Mouse (Mus musculus) heart, embryonic 11.5 days (tissue): Measurements from ENCODE around the gene Meis1. TPM values are rescaled to one million over a fixed set of nuclear protein-coding genes. Genes with fewer than 3 reads are reported as not detected.

Experiments used
- ATAC-seq: fragments of 200-750 bp; cut with Nextera tagmentation; replicated peaks from 2 replicates; pipeline ENCODE4 v1.8.0; 2017; ENCODE audit warnings: moderate library complexity; ENCODE audit not compliant: insufficient number of reproducible peaks, low FRiP score, low TSS enrichment
- H3K27ac ChIP-seq: fragments of 300-500 bp; sonication (generic); 2 replicates; pipeline ENCODE4 v1.5.1; 2014; ENCODE audit warnings: mild to moderate bottlenecking, low read depth, low read length
- H3K27me3 ChIP-seq: fragments of 300-500 bp; sonication (generic); 2 replicates; pipeline ENCODE4 v1.6.1; 2014; ENCODE audit warnings: mild to moderate bottlenecking, low read length, mixed read lengths; ENCODE audit not compliant: control insufficient read depth, insufficient read depth
- H3K36me3 ChIP-seq: fragments of 300-500 bp; sonication (generic); 2 replicates; pipeline ENCODE4 v1.6.1; 2014; ENCODE audit warnings: mild to moderate bottlenecking, low read length, moderate library complexity, mixed read lengths; ENCODE audit not compliant: control insufficient read depth, insufficient read depth
- H3K4me1 ChIP-seq: fragments of 300-500 bp; sonication (generic); 2 replicates; pipeline ENCODE4 v1.6.1; 2014; ENCODE audit warnings: low read length; ENCODE audit not compliant: control insufficient read depth, insufficient read depth
- H3K4me2 ChIP-seq: fragments of 300-500 bp; sonication (generic); 2 replicates; pipeline ENCODE4 v1.6.1; 2014; ENCODE audit warnings: mild to moderate bottlenecking, moderate library complexity
- H3K4me3 ChIP-seq: fragments of 300-500 bp; sonication (generic); 2 replicates; pipeline ENCODE4 v1.5.1; 2014; ENCODE audit warnings: low read depth, low read length
- H3K9ac ChIP-seq: fragments of 300-500 bp; sonication (generic); 2 replicates; pipeline ENCODE4 v1.6.1; 2014; ENCODE audit warnings: mild to moderate bottlenecking, low read depth, low read length, moderate library complexity
- H3K9me3 ChIP-seq: fragments of 300-500 bp; sonication (generic); replicated peaks from 2 replicates; pipeline ENCODE4 v1.6.1; 2016; ENCODE audit warnings: low read length; ENCODE audit not compliant: control insufficient read depth
- WGBS: fragments of 180-500 bp; shearing (Covaris S2); extraction: QIAGEN DNeasy Blood & Tissue Kit; methylation state at CpG from one replicate; pipeline ENCODE4 v1.1.7; 2014; ENCODE audit not compliant: insufficient replicate concordance; 5-methylcytosine and 5-hydroxymethylcytosine counted together
- polyA plus RNA-seq: library from polyadenylated mRNA; unstranded; fragments of >200 nt; fragmentation: Nextera tagmentation; extraction: Ambion mirVana; gene quantifications from 2 replicates; pipeline ENCODE4 v1.2.1, GENCODE M21; 2014

Meis1 gene
- polyA plus RNA-seq, 1 experiment from 2014 or later = 72.8 TPM

- Histone ChIP-seq H3K4me1 (peaks cover 16% of the 10 kb centered on the region), H3K4me3 (no peak overlapping the region), H3K9me3 (no peaks in the 10 kb centered on the region), H3K27ac (no peak overlapping the region), H3K27me3 (no peaks in the 10 kb centered on the region), H3K4me2 (no peak overlapping the region), H3K36me3 (peaks cover 13% of the 10 kb centered on the region), H3K9ac (no peak overlapping the region)
- WGBS = 71% methylated on average over 3 of the region's 3 CpGs
- ATAC-seq = no peak
Measured at GRCm38 (mm10) chr11:18920651-18921050, 98.1 kb downstream of the Meis1 start.

- Histone ChIP-seq H3K9me3 (no peaks in the 10 kb centered on the region), H3K9ac (no peak overlapping the region), H3K4me1 (peaks cover 12% of the 10 kb centered on the region), H3K4me3 (no peak overlapping the region), H3K36me3 (peaks cover 13% of the 10 kb centered on the region), H3K27ac (no peak overlapping the region), H3K27me3 (no peaks in the 10 kb centered on the region), H3K4me2 (no peak overlapping the region)
- 70% methylated on average over 3 of the region's 3 CpGs for WGBS
- no peak for ATAC-seq
Measured at GRCm38 (mm10) chr11:18919162-18919762, 99.5 kb downstream of the Meis1 start.

- no peak overlapping the region for H3K9ac ChIP-seq
- H3K4me3 ChIP-seq = no peak overlapping the region
- no peaks in the 10 kb centered on the region for H3K27me3 ChIP-seq
- no peaks in the 10 kb centered on the region for H3K9me3 ChIP-seq
- no peak overlapping the region for H3K4me2 ChIP-seq
- H3K4me1 ChIP-seq = peaks cover 18% of the 10 kb centered on the region
- ATAC-seq = no peak
- 82% methylated on average over 5 of the region's 5 CpGs for WGBS
- no peak overlapping the region for H3K27ac ChIP-seq
- peaks cover 13% of the 10 kb centered on the region for H3K36me3 ChIP-seq
Measured at GRCm38 (mm10) chr11:18917887-18918286, 100.9 kb downstream of the Meis1 start.

GRCm38 (mm10) chr11:18913251-18913650 lies 105.5 kb downstream of the Meis1 start:
- Histone ChIP-seq H3K4me3 (no peak overlapping the region), H3K4me1 (peaks cover 19% of the 10 kb centered on the region), H3K4me2 (no peak overlapping the region), H3K36me3 (no peaks in the 10 kb centered on the region), H3K9me3 (no peaks in the 10 kb centered on the region), H3K9ac (no peak overlapping the region), H3K27me3 (no peaks in the 10 kb centered on the region), H3K27ac (no peak overlapping the region)
- 71% methylated on average over 1 of the region's 1 CpGs for WGBS
- no peak for ATAC-seq

GRCm38 (mm10) chr11:18912311-18913019 lies 106.3 kb downstream of the Meis1 start:
- H3K27me3 ChIP-seq = no peaks in the 10 kb centered on the region
- H3K4me3 ChIP-seq = no peak overlapping the region
- no peak overlapping the region for H3K27ac ChIP-seq
- no peak for ATAC-seq
- WGBS = 43% methylated on average over 6 of the region's 6 CpGs
- H3K9ac ChIP-seq = no peak overlapping the region
- H3K4me1 ChIP-seq = peaks cover 19% of the 10 kb centered on the region
- no peak overlapping the region; the same call in 1 of the 2 replicates for H3K4me2 ChIP-seq
- H3K36me3 ChIP-seq = no peaks in the 10 kb centered on the region
- H3K9me3 ChIP-seq = no peaks in the 10 kb centered on the region

- no peaks in the 10 kb centered on the region; the same call in 1 of the 2 replicates for H3K4me1 ChIP-seq
- no peaks in the 10 kb centered on the region for H3K9me3 ChIP-seq
- H3K4me2 ChIP-seq = no peak overlapping the region
- H3K4me3 ChIP-seq = no peak overlapping the region
- 79% methylated on average over 3 of the region's 3 CpGs for WGBS
- H3K27me3 ChIP-seq = no peaks in the 10 kb centered on the region
- H3K9ac ChIP-seq = no peak overlapping the region
- no peak for ATAC-seq
- H3K36me3 ChIP-seq = peaks cover 5% of the 10 kb centered on the region; the same call in 1 of the 2 replicates
- H3K27ac ChIP-seq = no peak overlapping the region
Measured at GRCm38 (mm10) chr11:18906866-18907265, 111.9 kb downstream of the Meis1 start.

GRCm38 (mm10) chr11:18905431-18905830 lies 113.4 kb downstream of the Meis1 start:
- H3K27ac ChIP-seq = no peak overlapping the region
- no peak overlapping the region for H3K4me3 ChIP-seq
- H3K27me3 ChIP-seq = no peaks in the 10 kb centered on the region
- H3K36me3 ChIP-seq = peaks cover 5% of the 10 kb centered on the region; the same call in 1 of the 2 replicates
- ATAC-seq = no peak
- no peak overlapping the region for H3K9ac ChIP-seq
- no peaks in the 10 kb centered on the region; the same call in 1 of the 2 replicates for H3K4me1 ChIP-seq
- H3K9me3 ChIP-seq = no peaks in the 10 kb centered on the region
- H3K4me2 ChIP-seq = no peak overlapping the region
- 74% methylated on average over 1 of the region's 1 CpGs for WGBS

- peaks cover 5% of the 10 kb centered on the region; the same call in 1 of the 2 replicates for H3K36me3 ChIP-seq
- H3K9ac ChIP-seq = no peak overlapping the region
- no peak overlapping the region for H3K27ac ChIP-seq
- 81% methylated on average over 1 of the region's 1 CpGs for WGBS
- no peaks in the 10 kb centered on the region; the same call in 1 of the 2 replicates for H3K4me1 ChIP-seq
- H3K4me2 ChIP-seq = no peak overlapping the region
- no peaks in the 10 kb centered on the region for H3K27me3 ChIP-seq
- H3K4me3 ChIP-seq = no peak overlapping the region
- no peak for ATAC-seq
- H3K9me3 ChIP-seq = no peaks in the 10 kb centered on the region
Measured at GRCm38 (mm10) chr11:18904880-18905279, 113.9 kb downstream of the Meis1 start.
